Mouse (Mus musculus) spleen, adult 2 months (tissue): ENCODE data around the gene Spice1.

Experiments
- CTCF ChIP-seq: fragments of 200-500 bp; IDR thresholded peaks from 2 replicates; pipeline ENCODE4 v1.5.1; 2011; ENCODE audit warnings: mild to moderate bottlenecking, inconsistent platforms; ENCODE audit not compliant: insufficient read depth, insufficient read length, insufficient replicate concordance; ENCODE audit errors: extremely low read depth
- POLR2A ChIP-seq: fragments of 200-500 bp; IDR thresholded peaks from 2 replicates; pipeline ENCODE4 v1.6.1; 2011; ENCODE audit warnings: low read depth, low read length, inconsistent platforms

- TF ChIP-seq POLR2A (no peak), CTCF (no peak)
These were observed 33.5 kb upstream of the Spice1 start for GRCm38 (mm10) chr16:44313422-44313821.
